Mouse (Mus musculus) spleen, postnatal 14 days (tissue): ENCODE measurements around the gene Irak4.

Source experiments
- DNase-seq, 2 experiments: peaks; one replicate each; pipeline ENCODE4 v3.0.0; 2021 to 2022; ENCODE audit warnings: low spot score in 2 of 2

Irak4 gene

GRCm38 (mm10) chr15:94558895-94559656, 15.6 kb downstream of the Irak4 start:
- DNase-seq, result no peak

- DNase-seq, result no peak
These were observed 21.5 kb downstream of the Irak4 start for GRCm38 (mm10) chr15:94564909-94565308.

- DNase-seq, result no peak
These were observed 22.4 kb downstream of the Irak4 start for GRCm38 (mm10) chr15:94565854-94566253.

GRCm38 (mm10) chr15:94568496-94569182, 25.2 kb downstream of the Irak4 start:
- no peak for DNase-seq

GRCm38 (mm10) chr15:94571501-94571900, 28.1 kb downstream of the Irak4 start:
- no peak for DNase-seq

GRCm38 (mm10) chr15:94572746-94573145, 29.3 kb downstream of the Irak4 start:
- DNase-seq, result no peak

- no peak for DNase-seq
These were observed 31.3 kb downstream of the Irak4 start for GRCm38 (mm10) chr15:94574566-94575268.

- DNase-seq, result no peak
These were observed 38.7 kb downstream of the Irak4 start for GRCm38 (mm10) chr15:94582000-94582593.

GRCm38 (mm10) chr15:94583153-94583552, 39.7 kb downstream of the Irak4 start:
- no peak for DNase-seq

GRCm38 (mm10) chr15:94584738-94585137, 41.3 kb downstream of the Irak4 start:
- no peak for DNase-seq

- DNase-seq, result no peak
These were observed 44.6 kb downstream of the Irak4 start for GRCm38 (mm10) chr15:94587826-94588715.

- DNase-seq, result peak; percentile 93 to 98
These were observed 46.0 kb downstream of the Irak4 start, which contains the start of gene Twf1 for GRCm38 (mm10) chr15:94589219-94590075. Twf1 (minus strand) TSS chr15:94589889.

- DNase-seq, result no peak
These were observed 46.6 kb downstream of the Irak4 start for GRCm38 (mm10) chr15:94590083-94590482.

- no peak for DNase-seq
These were observed 47.9 kb downstream of the Irak4 start for GRCm38 (mm10) chr15:94591356-94591755.

- no peak for DNase-seq
These were observed 50.1 kb downstream of the Irak4 start for GRCm38 (mm10) chr15:94593586-94593985.

- DNase-seq, result no peak
These were observed 56.8 kb downstream of the Irak4 start for GRCm38 (mm10) chr15:94600145-94600707.

- peak in 1 of 2 experiments; percentile 21 for DNase-seq
These were observed 57.9 kb downstream of the Irak4 start for GRCm38 (mm10) chr15:94601339-94601738.

- no peak for DNase-seq
These were observed 59.0 kb downstream of the Irak4 start for GRCm38 (mm10) chr15:94602441-94602840.

GRCm38 (mm10) chr15:94607768-94608167, 64.3 kb downstream of the Irak4 start:
- no peak for DNase-seq

GRCm38 (mm10) chr15:94616036-94616435, 72.6 kb downstream of the Irak4 start:
- DNase-seq, result no peak
